Mouse (Mus musculus): Measurements from ENCODE around the gene Arhgef17.
A peak's percentile ranks its signal among the peaks of the same experiment; 100 is the strongest.
"Not testable (repeated sequence)": the region's sequence is repeated elsewhere in the genome, so short reads cannot be mapped to it uniquely, and the experiment has no call there.

The Arhgef17 gene

DNA sequence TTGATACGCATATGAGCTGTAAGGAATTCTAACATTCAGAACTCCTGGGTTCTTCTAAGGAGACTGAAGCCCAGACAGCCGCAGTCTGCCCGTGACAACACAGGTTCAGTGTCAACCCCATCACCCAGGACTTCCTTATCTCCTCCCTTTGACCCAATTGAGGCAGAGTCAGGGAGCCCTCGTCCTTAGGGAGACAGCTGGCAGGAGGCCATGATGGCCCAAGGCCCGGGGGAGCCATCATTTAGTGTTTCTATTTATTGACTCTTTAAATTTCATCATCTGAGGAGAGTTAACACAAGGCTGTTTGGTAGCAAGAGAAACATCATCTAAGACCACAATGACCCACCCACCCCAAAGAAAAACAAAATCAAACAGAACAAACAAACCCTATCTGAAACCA is 60.0 kb downstream of the Arhgef17 start:
- peak; percentile 46 to 57 for DNase-seq

DNA sequence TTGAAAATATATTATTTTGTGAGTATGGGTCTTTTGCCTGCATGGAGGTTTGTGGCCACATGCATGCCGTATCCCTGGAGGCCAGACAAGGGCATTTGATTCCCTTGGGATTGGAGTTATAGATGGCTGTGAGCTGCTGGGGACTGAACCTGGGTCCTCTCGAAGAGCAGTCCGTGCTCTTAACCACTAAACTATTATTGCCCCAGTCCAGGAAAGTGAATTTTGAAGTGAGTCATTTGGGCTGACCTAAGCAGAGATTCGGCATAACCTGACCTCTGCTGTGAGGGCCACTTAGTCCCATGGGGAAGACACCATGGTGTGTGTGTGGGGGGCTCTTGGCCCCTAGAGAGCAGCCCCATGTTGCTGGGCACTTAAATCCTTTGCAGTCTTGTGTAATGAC is 60.6 kb downstream of the Arhgef17 start:
- DNase-seq, result no peak

DNA sequence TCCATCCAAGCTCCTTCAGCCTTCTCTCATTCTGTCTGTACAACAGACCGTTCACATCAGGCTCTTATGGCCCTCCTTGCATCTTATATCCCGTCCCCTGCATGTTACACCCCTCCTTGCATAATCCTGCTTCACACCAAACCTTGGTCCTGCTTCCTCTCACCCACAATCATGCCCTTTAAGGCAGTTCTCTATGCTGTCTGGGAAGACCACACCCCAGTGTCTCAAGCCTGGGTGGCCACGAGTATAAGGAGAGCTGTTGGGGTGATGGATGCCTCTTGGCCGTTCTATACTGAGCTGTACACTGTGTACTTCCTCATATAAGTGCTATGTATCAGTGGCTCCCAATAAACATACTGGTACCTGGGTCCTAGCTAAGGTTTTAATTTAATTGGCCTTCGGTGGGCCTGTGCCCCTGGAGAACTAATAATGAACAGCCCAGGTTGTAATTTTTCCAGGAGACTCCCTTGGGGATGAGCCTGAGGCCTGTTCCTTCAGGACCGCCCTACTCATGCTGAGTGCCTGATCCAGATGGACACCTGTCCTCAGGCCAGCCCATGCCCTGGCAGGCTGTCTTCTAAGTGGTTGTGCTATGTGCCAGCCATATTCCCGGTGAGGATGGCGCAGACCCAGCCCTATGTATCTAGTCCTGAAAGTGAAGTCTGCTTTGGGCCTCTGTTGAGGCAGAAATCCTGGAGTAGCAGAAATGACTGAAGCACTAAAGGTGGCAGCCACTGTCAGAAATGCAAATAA is 61.9 kb downstream of the Arhgef17 start:
- DNase-seq, result no peak

DNA sequence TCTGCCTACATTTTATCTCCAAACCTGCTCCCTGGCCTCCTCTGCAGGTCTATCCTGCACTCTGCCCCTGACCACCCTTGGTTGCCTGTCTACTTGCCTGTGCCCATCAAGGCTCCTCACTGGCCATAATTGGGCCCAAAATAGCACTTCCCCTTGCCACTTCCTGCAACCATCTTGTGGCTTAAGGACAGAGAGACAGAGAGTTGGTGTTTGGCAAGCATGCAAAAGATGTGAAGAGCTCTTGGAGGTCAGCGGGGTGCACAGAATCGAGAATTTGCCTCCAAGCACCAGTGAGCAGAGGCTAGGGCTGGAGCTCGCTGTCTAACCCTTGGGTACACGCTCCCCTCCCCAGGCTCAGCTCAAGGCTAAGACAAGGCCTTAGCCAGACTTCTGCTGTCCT is 63.4 kb downstream of the Arhgef17 start:
- DNase-seq, result peak in 1 of 2 experiments; percentile 28

DNA sequence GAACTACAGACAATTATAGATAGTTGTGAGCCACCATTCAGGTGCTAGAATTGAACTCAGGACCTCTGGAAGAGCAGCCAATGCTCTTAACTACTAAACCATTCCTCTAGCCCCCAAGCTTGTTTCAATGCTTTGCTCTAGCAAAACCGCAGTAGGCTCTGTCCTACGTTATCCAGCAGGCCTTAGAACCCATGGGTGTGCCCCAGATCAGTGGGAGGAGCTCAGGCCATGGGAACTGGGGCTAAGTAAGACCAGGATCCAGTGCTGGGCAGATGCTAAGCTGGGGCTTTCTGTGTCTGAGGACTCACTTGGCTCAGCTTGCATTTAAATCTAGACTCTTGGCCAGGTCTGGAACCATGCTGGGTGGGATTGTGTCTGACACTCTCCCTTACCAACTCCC is 64.3 kb downstream of the Arhgef17 start:
- DNase-seq, result no peak

DNA sequence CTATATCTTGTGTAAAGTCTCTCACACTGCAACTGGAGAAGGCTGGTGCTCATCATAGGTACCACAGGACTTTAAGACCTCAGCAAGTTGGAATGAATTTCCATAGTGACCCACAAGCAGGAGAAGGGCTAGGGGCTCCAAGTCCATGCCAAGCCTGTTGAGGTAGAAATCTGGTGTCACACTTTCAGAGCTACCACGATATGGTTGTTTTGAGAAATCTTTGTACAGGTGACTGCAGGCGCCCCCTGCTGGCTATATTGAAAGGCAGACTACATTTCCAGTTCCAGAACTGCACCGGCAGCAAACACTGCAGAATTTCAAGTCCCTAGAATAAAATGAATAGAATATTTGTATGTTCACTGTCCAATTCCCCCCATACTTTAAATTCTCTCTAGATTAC is 65.2 kb downstream of the Arhgef17 start:
- DNase-seq, result peak; percentile 79 to 84

DNA sequence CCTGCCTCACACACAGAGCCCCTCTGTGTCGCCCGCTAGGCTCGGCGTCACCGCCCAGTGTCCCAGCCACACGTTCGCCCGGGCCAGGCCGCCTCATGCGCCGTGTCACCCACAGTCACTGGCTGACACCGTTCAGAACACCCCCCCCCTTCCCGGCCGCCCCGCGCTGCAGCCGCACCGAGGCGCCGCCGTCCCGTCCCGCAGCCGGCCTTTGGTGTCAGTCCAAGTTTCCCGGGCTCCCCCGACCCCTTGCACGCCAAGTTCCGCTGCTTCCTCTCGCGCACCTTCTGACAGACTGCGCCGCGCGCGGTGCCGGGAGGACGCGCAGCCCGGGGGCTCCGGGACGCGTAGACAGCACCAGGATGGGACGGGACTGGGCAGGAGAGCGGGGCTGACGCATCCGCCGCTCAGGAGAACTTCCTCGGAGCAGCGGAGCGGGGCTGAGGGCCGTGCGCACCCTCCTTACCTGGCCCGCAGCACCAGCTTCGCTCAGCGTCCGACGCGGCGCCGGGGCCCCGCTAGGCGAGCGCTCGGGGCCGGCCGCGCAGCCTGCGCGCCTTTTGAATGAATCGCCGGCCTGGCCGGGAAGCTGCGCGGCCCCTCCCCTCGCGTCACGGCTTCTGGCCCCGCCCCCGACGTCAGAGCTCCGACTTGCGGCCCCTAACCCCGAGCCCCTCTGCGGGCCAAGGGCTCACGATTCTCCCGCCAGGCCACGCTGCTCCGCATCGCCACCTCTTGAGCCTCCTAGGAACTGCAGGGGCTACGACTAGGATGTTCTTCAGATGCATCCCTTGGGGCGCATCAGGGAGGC is 68.9 kb downstream of the Arhgef17 start, which contains the start of gene Relt:
TSS of gene Relt (minus strand) at position 619 of the 811 bp plus-strand sequence.
- DNase-seq, result peak; percentile 98 to 99

DNA sequence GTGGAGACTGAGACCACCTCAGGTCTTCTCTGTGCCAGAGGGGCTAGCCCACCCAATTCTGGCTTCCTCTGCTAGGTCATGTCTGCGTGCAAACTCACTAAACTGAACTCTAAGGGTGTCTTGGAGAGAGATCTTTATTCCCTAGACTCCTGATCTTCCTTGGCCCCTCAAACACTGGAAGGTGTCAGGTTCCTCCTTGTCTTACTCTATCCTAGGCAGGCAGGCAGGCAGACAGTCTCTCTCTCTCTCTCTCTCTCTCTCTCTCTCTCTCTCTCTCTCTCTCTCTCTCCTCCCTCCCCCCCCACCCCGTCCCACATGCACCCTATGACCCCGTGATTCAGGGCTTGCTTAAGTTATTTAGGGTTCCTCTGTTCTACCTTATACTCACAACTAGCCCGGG is 69.6 kb downstream of the Arhgef17 start:
- DNase-seq, result no peak

DNA sequence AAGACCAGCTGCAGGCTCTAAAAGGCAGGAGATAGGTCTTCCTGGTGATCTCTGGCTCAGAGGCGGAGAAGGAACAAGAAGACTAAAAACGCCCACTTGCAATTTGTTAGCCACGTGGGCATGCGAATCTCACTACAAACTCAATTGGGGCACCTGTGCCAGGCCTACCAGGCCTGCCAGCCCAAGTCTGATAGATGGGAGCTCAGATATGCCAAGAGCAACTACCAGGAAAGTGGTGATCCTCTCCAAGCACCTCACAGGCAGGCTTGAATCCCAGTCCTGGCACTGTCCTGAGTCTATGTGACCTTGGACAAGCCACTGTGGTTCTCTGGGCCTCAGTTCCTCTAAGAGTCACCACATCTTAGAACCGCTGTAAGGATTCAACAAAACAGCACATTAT is 70.7 kb downstream of the Arhgef17 start:
- no peak for DNase-seq

DNA sequence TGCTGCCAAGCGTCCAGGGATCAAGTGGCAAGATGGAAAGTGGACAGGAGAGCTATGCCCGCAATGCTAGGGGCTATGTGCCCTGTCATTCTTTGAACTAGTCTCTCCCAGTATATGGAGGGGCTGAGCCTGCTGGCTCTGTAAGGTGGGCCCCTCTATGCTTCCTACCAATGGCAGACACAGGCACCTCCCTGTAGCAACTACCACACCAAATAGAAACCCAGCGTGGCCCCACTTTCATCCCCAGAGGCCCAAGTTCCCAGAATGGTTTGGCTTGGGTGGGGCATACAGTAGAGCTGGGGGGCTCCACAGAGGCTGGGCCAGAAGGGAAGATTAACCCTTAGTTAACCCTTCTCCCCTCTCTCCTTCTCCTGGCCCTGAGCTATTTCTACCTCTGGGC is 71.5 kb downstream of the Arhgef17 start:
- DNase-seq, result no peak

DNA sequence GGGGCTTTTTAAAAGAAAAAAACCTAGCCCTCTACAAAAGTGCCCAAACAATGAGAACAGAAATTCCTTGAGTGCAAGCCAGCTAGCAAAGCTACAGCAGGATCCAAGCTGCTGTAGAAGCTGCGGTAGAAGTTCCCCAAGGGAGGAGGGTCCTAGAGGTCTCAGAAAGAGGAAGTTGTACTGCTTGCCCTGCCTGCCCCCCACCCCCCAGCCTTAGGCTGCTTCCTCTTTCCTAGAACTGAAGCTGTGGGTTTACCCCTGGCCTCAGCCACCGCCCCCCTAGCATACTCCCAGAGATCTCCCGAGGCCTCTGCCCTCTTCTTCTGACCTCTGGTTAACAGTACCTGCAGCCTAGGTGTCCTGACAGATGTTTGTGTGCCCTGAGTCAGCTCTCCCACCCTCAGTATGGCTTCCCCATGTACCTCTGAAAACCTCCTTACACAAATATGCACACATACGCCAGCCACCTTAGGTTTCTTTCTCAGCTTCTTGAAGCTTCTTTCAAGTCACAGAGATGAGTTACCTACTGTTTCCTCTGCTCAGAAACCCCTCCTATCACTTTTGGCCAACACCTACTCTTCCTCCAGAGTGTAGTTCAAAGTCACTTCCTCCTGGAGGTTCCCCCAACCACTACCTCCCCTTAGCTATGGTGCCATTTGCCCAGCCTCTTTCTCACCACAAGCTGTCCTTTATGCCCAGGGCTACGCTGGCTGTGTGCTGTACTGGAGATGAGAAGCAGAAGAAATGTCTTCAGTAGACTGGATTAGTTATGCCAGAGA is 75.9 kb downstream of the Arhgef17 start:
- peak; percentile 54 to 75 for DNase-seq

DNA sequence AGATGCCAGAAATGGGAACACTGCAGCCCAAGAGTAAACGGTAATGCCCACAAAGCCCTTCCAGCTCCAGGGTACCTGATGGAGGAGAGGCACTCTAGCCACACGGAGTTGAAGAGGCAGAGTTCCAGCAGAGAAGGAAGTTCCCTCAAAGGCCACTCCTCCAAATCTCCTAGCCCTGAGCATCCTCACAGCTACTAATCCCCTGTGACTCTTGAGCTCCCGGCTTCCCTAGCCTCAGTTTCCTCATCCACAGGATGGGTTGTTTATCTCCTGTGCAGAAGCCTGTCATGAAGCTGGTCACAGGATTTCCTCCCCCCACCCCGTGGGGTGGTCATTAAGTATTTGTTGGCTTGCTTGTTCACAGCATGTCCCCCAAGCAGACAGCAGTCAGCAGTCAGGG is 76.6 kb downstream of the Arhgef17 start:
- peak; percentile 26 to 35 for DNase-seq

DNA sequence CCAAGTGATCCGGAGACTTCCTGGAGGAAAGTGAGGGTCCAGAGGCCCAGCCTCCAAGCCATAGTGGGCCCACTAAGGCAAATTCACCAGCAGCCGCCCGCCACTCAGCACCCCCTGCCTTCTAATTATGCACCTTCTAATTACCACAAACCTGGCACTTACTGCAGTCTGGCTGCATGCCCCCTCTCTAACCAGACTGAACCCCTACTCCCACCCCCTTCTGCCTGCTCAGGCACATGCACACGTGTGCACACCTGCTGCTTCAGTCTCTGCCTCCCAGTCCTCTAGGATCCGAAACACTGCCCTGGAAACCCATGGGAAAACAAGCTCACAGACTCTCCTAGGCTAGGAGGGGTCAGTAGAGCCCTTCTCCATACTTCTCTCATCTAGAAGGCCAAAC is 77.0 kb downstream of the Arhgef17 start:
- DNase-seq, result no peak

DNA sequence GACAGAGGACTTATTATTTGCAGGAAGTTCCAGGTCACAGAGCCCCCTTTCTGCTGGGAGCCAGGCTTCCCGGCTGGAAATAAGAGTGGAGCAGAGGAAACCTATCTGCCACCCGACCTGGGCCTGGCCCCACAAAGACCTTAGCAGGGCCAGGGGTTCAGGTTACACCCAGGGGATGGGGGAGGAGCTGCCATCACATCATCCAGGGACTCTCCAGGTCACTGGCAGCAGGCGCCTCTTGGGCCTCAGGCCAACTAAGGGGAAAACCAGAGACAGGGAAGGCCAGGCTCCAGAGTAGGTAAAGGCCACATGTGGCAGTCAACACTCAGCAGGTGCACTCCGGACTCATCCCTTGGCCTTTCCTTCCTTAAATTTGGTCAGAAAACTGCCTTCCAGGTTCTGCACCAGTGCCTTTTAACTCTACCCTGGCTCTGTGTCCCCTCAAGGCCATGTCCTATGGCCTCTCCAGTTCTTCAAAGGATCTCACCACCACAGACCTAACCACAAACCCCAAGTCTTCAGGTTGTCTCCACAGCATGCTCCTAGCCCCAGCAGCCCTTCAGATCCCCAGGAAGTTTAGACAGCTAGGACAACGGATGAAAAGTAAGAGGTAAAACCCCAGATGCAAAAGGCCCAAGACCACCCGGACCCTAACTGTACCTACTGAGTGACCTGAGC is 77.6 kb downstream of the Arhgef17 start:
- peak in 1 of 2 experiments; percentile 33 for DNase-seq

DNA sequence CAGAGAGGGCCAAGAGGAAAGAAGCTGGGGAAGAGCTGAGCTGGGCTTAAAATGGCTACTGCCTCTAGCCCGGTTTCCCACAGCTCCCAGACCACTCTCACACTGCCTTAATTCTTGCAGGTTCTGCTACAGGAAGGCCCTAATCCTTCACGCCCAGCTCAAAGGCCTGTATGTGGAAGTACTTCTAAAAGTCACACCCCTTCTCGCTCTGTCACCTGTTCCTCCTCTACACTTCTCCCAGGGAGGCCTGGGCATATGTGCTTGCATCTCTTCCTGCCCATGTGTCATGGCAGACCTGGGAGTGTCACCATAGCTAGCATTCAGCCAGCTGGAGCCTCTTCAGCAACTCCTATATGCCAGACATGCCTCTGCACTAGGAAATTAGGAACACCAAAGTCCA is 78.5 kb downstream of the Arhgef17 start:
- no peak for DNase-seq

DNA sequence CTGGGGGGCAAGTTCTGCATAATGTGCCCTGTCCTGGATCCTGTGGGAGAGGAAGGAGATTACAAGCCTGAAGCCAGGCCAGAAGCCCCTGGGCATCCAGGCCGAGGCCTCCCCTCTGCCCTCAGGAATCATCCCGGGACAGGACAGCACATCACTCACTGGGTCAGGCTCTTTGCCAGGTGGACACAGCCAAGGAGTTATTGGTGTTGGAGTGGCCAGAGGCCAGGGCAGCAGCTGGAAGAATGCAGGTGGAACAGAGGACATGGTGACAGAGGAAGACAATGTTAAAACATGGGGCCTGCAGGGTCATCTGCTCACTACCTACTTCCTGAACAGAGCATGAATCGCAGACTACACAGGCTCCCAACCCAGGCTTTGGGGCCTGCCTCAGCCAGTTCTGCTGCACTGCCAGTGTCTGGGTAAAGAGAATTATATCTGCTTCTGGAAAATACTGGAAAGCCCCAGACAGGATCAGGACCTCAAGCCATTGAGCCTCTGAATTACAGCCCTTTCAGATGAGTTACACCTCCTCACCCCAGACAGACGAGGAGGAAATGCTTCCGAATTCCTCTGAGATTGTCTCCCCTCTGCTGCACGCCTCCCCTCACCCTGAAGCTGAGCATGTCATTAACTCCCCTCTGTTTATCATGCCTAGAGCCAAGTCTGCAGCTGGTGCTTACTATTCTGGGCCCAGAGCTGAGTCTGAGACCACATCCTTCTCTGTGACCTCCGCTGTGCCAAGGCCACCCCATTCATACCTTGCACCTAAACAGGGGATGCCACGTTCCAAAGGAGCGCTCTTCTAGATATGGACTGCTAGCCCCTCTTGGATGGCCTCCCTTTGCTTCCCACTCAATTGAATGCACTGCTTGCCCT is 80.2 kb downstream of the Arhgef17 start:
- peak in 1 of 2 experiments; percentile 47 for DNase-seq

DNA sequence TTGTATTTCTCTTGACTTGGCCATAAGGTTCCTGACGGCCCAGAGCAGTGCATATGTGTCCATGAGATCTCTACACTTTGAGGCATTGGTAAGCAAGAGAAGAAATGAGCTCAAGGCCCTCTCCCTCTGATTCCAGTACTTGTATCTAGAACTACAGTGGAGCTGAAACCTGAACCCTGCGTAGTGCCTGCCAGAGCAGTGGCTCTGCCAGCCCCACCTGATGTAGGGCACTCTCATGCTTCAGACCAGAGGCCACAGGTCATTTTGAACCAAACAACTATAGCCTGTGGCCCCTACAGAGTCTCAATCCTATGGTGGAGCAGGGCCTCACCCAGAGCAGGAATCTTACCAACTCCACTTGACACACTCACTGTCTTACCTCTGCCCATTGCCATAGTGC is 82.4 kb downstream of the Arhgef17 start:
- no peak for DNase-seq

DNA sequence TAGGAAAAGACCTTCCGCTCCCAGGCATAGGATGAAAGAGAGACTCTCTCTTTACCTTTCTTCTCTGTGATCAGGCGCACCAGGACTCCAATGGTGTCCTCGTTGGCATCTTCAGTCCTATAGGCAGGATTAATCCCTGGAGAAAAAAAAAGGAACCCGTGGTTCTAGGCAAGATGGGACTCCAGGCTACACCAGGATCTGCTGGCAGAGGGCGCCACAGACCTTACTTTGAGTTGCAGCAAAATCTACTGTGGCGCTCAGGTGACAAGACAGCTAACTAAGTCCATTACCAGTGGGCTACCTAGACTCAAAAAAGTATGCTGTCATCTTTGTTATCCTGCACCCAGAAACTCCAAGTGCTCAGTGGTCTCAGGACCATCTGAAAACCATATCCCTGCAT is 83.2 kb downstream of the Arhgef17 start:
- DNase-seq, result peak; percentile 89 to 91

DNA sequence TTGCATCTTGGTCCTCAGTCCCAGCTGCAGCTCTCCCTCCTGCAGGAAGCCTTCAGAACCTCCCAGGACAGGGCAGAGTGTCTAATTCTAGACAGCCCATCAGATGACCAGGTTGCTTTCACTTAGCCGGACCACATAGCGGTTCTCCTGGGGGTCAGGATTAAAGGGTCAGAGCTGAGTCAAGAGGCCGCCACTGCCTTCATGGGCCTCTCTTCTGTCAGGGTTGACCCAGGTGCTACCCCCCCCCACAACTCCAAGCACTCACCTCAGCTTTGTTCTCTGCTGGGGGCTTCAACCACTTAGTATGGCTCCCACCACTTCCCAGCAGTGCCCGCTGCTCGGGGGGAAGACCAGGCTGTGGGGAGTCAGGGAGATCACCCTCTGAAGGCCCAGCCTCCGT is 84.8 kb downstream of the Arhgef17 start:
- DNase-seq, result no peak

DNA sequence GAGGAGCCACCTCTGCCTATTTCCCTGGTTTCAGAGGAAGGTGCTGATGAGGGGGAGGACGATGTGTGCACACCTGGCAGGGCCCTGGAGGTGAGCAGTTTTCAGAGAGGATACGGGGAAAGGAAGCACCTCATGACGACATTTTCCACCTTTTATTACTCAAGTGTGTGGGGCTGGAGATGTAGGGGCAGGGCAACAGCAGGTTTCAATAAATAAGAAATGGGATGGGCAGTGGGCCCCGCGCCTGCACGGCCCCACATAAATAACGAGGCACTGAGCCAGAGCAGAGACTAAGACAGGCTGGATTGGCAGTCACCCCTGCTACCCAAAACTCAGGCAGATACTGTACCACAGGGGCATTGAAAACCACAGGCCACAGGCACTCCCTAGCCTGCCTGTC is 85.9 kb downstream of the Arhgef17 start:
- not testable (repeated sequence) for DNase-seq

DNA sequence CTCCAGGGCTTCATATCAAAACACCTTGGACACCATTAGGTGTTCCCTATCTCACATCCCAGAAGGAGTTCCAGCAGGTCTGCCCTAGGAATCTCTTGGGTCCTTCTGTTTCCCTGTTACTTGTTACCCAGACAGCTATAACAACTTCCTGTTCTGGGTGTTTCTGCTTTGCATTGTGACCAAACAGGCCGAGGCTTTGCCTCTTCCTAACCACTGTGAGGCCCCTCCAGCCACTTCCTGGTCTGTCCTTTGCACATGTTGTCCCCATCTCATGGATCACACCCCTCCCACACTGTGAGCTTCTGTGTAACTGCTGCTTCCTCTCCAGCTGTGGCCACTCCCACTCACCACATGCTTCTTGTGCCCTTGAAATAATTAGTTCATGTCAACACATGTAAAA is 86.5 kb downstream of the Arhgef17 start:
- peak; percentile 67 to 78 for DNase-seq

DNA sequence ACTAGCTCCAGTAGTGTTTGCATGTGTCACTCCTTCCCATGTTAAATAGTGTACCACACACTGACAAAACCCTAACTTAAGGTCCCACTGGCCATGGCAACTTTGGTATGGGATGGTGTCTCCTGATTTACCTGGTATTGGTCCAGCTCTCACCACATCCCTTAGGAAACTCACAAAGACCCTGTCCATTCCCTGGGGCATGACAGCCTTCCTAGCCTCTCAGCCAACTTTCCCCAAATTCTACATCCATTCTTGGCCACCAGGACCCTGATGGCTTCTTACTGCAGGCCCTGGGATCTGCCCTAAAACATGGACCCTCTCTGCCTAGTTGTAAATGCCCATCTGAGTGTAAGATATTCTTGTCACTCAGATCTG is 86.9 kb downstream of the Arhgef17 start:
- no peak for DNase-seq
